In genomic region chr15:7956899-7957298, GRCm38 (mm10) we compare ENCODE assay signal across 29 mouse cellular contexts.
DNase-seq lines count a peak whose midpoint lies in the region; ATAC-seq lines count a peak whose summit lies in the region.
"Had no signal": no experiment of that assay in that cellular context is flagged by ENCODE, and none has a peak within 500 bp of the region (broad histone marks: within the 10 kb centered on the region; RNA-seq: fewer than 3 reads in every experiment).

No protein-coding gene starts in this region.

- no peak overlapping the region for H3K9ac ChIP-seq in kidney, embryonic 16.5 days (replicated peaks; ENCODE audit: low read length)
- H3K9ac ChIP-seq: embryonic facial prominence, embryonic 13.5 days; embryonic facial prominence, embryonic 15.5 days; forebrain, embryonic 12.5 days had no signal

- H3K27me3 ChIP-seq in kidney, embryonic 16.5 days (ENCODE audit: insufficient read depth, low read length): no peaks in the 10 kb centered on the region
- H3K27me3 ChIP-seq: CH12.LX; embryonic facial prominence, embryonic 13.5 days; embryonic facial prominence, embryonic 15.5 days; forebrain, embryonic 12.5 days; Patski had no signal

- 0 out of 2 replicates have a peak, but pooled peaks cover 5% of the 10 kb centered on the region for H3K4me1 ChIP-seq in kidney, embryonic 16.5 days (ENCODE audit: insufficient read depth, low read length)
- H3K4me1 ChIP-seq: embryonic facial prominence, embryonic 13.5 days; embryonic facial prominence, embryonic 15.5 days; forebrain, embryonic 10.5 days; forebrain, embryonic 12.5 days had no signal

- H3K36me3 ChIP-seq in kidney, embryonic 16.5 days (ENCODE audit: insufficient read depth, low read length): no peaks in the 10 kb centered on the region
- H3K36me3 ChIP-seq: embryonic facial prominence, embryonic 15.5 days; forebrain, embryonic 10.5 days; forebrain, embryonic 12.5 days had no signal

- ATAC-seq in frontal cortex, adult (ENCODE audit: low TSS enrichment): peak; percentile 93
- ATAC-seq in kidney, embryonic 16.5 days (ENCODE audit: low FRiP score, low TSS enrichment): peak; percentile 49; the same call in 1 of the 2 replicates
- ATAC-seq: activated CD4-positive, CD25-positive, alpha-beta regulatory T cell, adult 4 months; CD4-positive, CD25-positive, alpha-beta regulatory T cell, adult 4 months; forebrain, embryonic 14.5 days; forebrain, embryonic 16.5 days; Patski had no signal

- no peak overlapping the region for H3K4me3 ChIP-seq in kidney, embryonic 16.5 days (ENCODE audit: low read length)
- H3K4me3 ChIP-seq: embryonic facial prominence, embryonic 13.5 days; embryonic facial prominence, embryonic 15.5 days; erythroblast, embryonic 14.5 days; forebrain, embryonic 10.5 days; forebrain, embryonic 12.5 days had no signal

- no peaks in the 10 kb centered on the region for H3K9me3 ChIP-seq in kidney, embryonic 16.5 days (ENCODE audit: low read length)
- H3K9me3 ChIP-seq: embryonic facial prominence, embryonic 13.5 days; embryonic facial prominence, embryonic 15.5 days; forebrain, embryonic 10.5 days; forebrain, embryonic 12.5 days; G1E had no signal

- no peak overlapping the region for H3K4me2 ChIP-seq in kidney, embryonic 16.5 days (replicated peaks; ENCODE audit: low read depth, low read length)
- H3K4me2 ChIP-seq: embryonic facial prominence, embryonic 13.5 days; embryonic facial prominence, embryonic 15.5 days; forebrain, embryonic 12.5 days had no signal

- no peak overlapping the region for H3K27ac ChIP-seq in kidney, embryonic 16.5 days (ENCODE audit: low read length)
- H3K27ac ChIP-seq: embryonic facial prominence, embryonic 13.5 days; embryonic facial prominence, embryonic 15.5 days; forebrain, embryonic 10.5 days; forebrain, embryonic 12.5 days had no signal

- no peak for DNase-seq in frontal cortex, postnatal 14 days (ENCODE audit: low spot score in 2 of 2)
- DNase-seq in kidney, postnatal 14 days: no peak
- DNase-seq in brain, adult 2 months (ENCODE audit: low read depth, low spot score): peak; percentile 15
- no peak for DNase-seq in layer of hippocampus, postnatal 36 days
- DNase-seq: adrenal gland, adult 8-10 months; adrenal gland, postnatal 14 days; adrenal gland, postnatal 36 days; B cell, adult 2 months; cerebellum, adult 11 months; cerebellum, adult 18-20 months; cerebellum, adult 8-10 months; cerebellum, adult 9-11 months; cerebellum, postnatal 14 days; cerebellum, postnatal 36 days; embryo, embryonic 11 days had no signal

- WGBS in kidney, embryonic 16.5 days: 60% methylated on average over 1 of the region's 1 CpGs
